Mouse (Mus musculus): ENCODE measurements around the gene Cpn1. TPM values are rescaled to one million over a fixed set of nuclear protein-coding genes. Genes with fewer than 3 reads are reported as not detected.

Cpn1 gene
- polyA plus RNA-seq, 1 experiment from 2014 or later, result not detected

GRCm38 (mm10) chr19:43919841-43920240 is 66.5 kb downstream of the Cpn1 start:
- Histone ChIP-seq H3K4me1 (peaks cover 5% of the 10 kb centered on the region), H3K9ac (no peak overlapping the region), H3K9me3 (0 out of 2 replicates have a peak, but pooled peaks cover 5% of the 10 kb centered on the region), H3K4me3 (no peak overlapping the region), H3K36me3 (no peaks in the 10 kb centered on the region), H3K27me3 (peaks cover 4% of the 10 kb centered on the region; the same call in 1 of the 2 replicates), H3K4me2 (replicated peaks) (no peak overlapping the region), H3K27ac (no peak overlapping the region)
- ATAC-seq (ENCODE audit: insufficient number of reproducible peaks, insufficient read depth, low FRiP score, low TSS enrichment), result no peak
- 88% methylated on average over 4 of the region's 4 CpGs for WGBS

GRCm38 (mm10) chr19:43918834-43919233 is 67.5 kb downstream of the Cpn1 start:
- H3K9me3 ChIP-seq, result 0 out of 2 replicates have a peak, but pooled peaks cover 5% of the 10 kb centered on the region
- no peak for ATAC-seq (ENCODE audit: insufficient number of reproducible peaks, insufficient read depth, low FRiP score, low TSS enrichment)
- peaks cover 5% of the 10 kb centered on the region for H3K4me1 ChIP-seq
- H3K4me3 ChIP-seq, result no peak overlapping the region
- H3K9ac ChIP-seq, result no peak overlapping the region
- peaks cover 4% of the 10 kb centered on the region; the same call in 1 of the 2 replicates for H3K27me3 ChIP-seq
- WGBS, result 76% methylated on average over 3 of the region's 3 CpGs
- no peak overlapping the region for H3K4me2 ChIP-seq (replicated peaks)
- H3K36me3 ChIP-seq, result no peaks in the 10 kb centered on the region
- H3K27ac ChIP-seq, result no peak overlapping the region

- no peak overlapping the region for H3K27ac ChIP-seq
- H3K36me3 ChIP-seq, result no peaks in the 10 kb centered on the region
- no peak overlapping the region for H3K4me3 ChIP-seq
- H3K9ac ChIP-seq, result no peak overlapping the region
- no peak overlapping the region for H3K4me2 ChIP-seq (replicated peaks)
- ATAC-seq (ENCODE audit: insufficient number of reproducible peaks, insufficient read depth, low FRiP score, low TSS enrichment), result no peak
- WGBS, result 74% methylated on average over 6 of the region's 6 CpGs
- H3K4me1 ChIP-seq, result peaks cover 5% of the 10 kb centered on the region
- no peaks in the 10 kb centered on the region for H3K9me3 ChIP-seq
- H3K27me3 ChIP-seq, result peaks cover 4% of the 10 kb centered on the region; the same call in 1 of the 2 replicates
These were observed 68.6 kb downstream of the Cpn1 start for GRCm38 (mm10) chr19:43917763-43918162.

GRCm38 (mm10) chr19:43917406-43917691 is 69.0 kb downstream of the Cpn1 start:
- Histone ChIP-seq H3K9me3 (no peaks in the 10 kb centered on the region), H3K9ac (no peak overlapping the region), H3K4me3 (no peak overlapping the region), H3K27ac (no peak overlapping the region), H3K36me3 (no peaks in the 10 kb centered on the region), H3K4me2 (replicated peaks) (no peak overlapping the region), H3K4me1 (peaks cover 5% of the 10 kb centered on the region), H3K27me3 (peaks cover 4% of the 10 kb centered on the region; the same call in 1 of the 2 replicates)
- no peak for ATAC-seq (ENCODE audit: insufficient number of reproducible peaks, insufficient read depth, low FRiP score, low TSS enrichment)
- WGBS, result 60% methylated on average over 2 of the region's 2 CpGs

GRCm38 (mm10) chr19:43916586-43917405 is 69.6 kb downstream of the Cpn1 start:
- no peak for ATAC-seq (ENCODE audit: insufficient number of reproducible peaks, insufficient read depth, low FRiP score, low TSS enrichment)
- 70% methylated on average over 21 of the region's 21 CpGs for WGBS

GRCm38 (mm10) chr19:43915431-43915830 is 70.9 kb downstream of the Cpn1 start:
- Histone ChIP-seq H3K9ac (no peak overlapping the region), H3K9me3 (no peaks in the 10 kb centered on the region), H3K4me1 (peaks cover 2% of the 10 kb centered on the region), H3K4me3 (no peak overlapping the region), H3K4me2 (replicated peaks) (no peak overlapping the region), H3K27me3 (no peaks in the 10 kb centered on the region), H3K36me3 (0 out of 2 replicates have a peak, but pooled peaks cover 4% of the 10 kb centered on the region), H3K27ac (no peak overlapping the region)
- 58% methylated on average over 9 of the region's 9 CpGs for WGBS
- ATAC-seq (ENCODE audit: insufficient number of reproducible peaks, insufficient read depth, low FRiP score, low TSS enrichment), result no peak

More at GRCm38 (mm10) chr19:43916586-43917405, 69.6 kb downstream of the Cpn1 start:
- no peak overlapping the region for H3K9ac ChIP-seq
- no peaks in the 10 kb centered on the region for H3K36me3 ChIP-seq
- H3K9me3 ChIP-seq, result no peaks in the 10 kb centered on the region
- H3K27me3 ChIP-seq, result peaks cover 4% of the 10 kb centered on the region; the same call in 1 of the 2 replicates
- no peak overlapping the region for H3K4me3 ChIP-seq
- H3K4me1 ChIP-seq, result peaks cover 5% of the 10 kb centered on the region
- H3K4me2 ChIP-seq (replicated peaks), result no peak overlapping the region
- H3K27ac ChIP-seq, result no peak overlapping the region

- Histone ChIP-seq H3K4me2 (replicated peaks) (no peak overlapping the region), H3K36me3 (0 out of 2 replicates have a peak, but pooled peaks cover 4% of the 10 kb centered on the region), H3K9ac (no peak overlapping the region), H3K9me3 (no peaks in the 10 kb centered on the region), H3K27me3 (no peaks in the 10 kb centered on the region), H3K27ac (no peak overlapping the region), H3K4me1 (no peaks in the 10 kb centered on the region), H3K4me3 (no peak overlapping the region)
- no peak for ATAC-seq (ENCODE audit: insufficient number of reproducible peaks, insufficient read depth, low FRiP score, low TSS enrichment)
- WGBS, result 89% methylated on average over 9 of the region's 9 CpGs
These were observed 71.4 kb downstream of the Cpn1 start for GRCm38 (mm10) chr19:43914986-43915385.

GRCm38 (mm10) chr19:43912775-43913486 is 73.4 kb downstream of the Cpn1 start:
- ATAC-seq (ENCODE audit: insufficient number of reproducible peaks, insufficient read depth, low FRiP score, low TSS enrichment), result no peak

GRCm38 (mm10) chr19:43906492-43906891 is 79.9 kb downstream of the Cpn1 start:
- H3K4me1 ChIP-seq, result no peaks in the 10 kb centered on the region
- WGBS, result 85% methylated on average over 7 of the region's 7 CpGs

More at GRCm38 (mm10) chr19:43912775-43913486, 73.4 kb downstream of the Cpn1 start:
- Histone ChIP-seq H3K9ac (no peak overlapping the region), H3K4me2 (replicated peaks) (no peak overlapping the region), H3K36me3 (0 out of 2 replicates have a peak, but pooled peaks cover 10% of the 10 kb centered on the region), H3K4me3 (no peak overlapping the region), H3K27ac (no peak overlapping the region), H3K27me3 (no peaks in the 10 kb centered on the region), H3K4me1 (no peaks in the 10 kb centered on the region), H3K9me3 (no peaks in the 10 kb centered on the region)
- WGBS, result 80% methylated on average over 4 of the region's 4 CpGs

More at GRCm38 (mm10) chr19:43906492-43906891, 79.9 kb downstream of the Cpn1 start:
- no peak overlapping the region for H3K9ac ChIP-seq
- no peak overlapping the region for H3K4me3 ChIP-seq
- H3K27me3 ChIP-seq, result no peaks in the 10 kb centered on the region
- H3K9me3 ChIP-seq, result no peaks in the 10 kb centered on the region
- H3K4me2 ChIP-seq (replicated peaks), result no peak overlapping the region
- H3K27ac ChIP-seq, result no peak overlapping the region
- peaks cover 21% of the 10 kb centered on the region for H3K36me3 ChIP-seq
- ATAC-seq (ENCODE audit: insufficient number of reproducible peaks, insufficient read depth, low FRiP score, low TSS enrichment), result no peak

Other genes with a start within 250 kb of the Cpn1 start
- gene Cutc, start 233.6 kb downstream of the Cpn1 start, polyA plus RNA-seq (2016; fragmentation: Nextera tagmentation; extraction: Ambion mirVana), result 11.1 and 13.0 TPM in 2 replicates
- gene Cox15, start 233.6 kb downstream of the Cpn1 start, polyA plus RNA-seq (2016; fragmentation: Nextera tagmentation; extraction: Ambion mirVana), result 14.8 and 15.3 TPM in 2 replicates
- 0.08 and 0.33 TPM in 2 replicates for gene Abcc2, start 204.4 kb downstream of the Cpn1 start, polyA plus RNA-seq (2016; fragmentation: Nextera tagmentation; extraction: Ambion mirVana)
- 20.5 and 22.9 TPM in 2 replicates for gene Dnmbp, start 46.4 kb downstream of the Cpn1 start, polyA plus RNA-seq (2016; fragmentation: Nextera tagmentation; extraction: Ambion mirVana)
- gene Cyp2c23, start 42.7 kb upstream of the Cpn1 start, polyA plus RNA-seq (2016; fragmentation: Nextera tagmentation; extraction: Ambion mirVana), result not detected in 2 replicates
- gene Erlin1, start 83.2 kb upstream of the Cpn1 start, polyA plus RNA-seq (2016; fragmentation: Nextera tagmentation; extraction: Ambion mirVana), result 28.8 and 32.4 TPM in 2 replicates
- gene Chuk, start 120.9 kb upstream of the Cpn1 start, polyA plus RNA-seq (2016; fragmentation: Nextera tagmentation; extraction: Ambion mirVana), result 53.5 and 54.2 TPM in 2 replicates
- 42.1 and 42.6 TPM in 2 replicates for gene Cwf19l1, start 149.3 kb upstream of the Cpn1 start, polyA plus RNA-seq (2016; fragmentation: Nextera tagmentation; extraction: Ambion mirVana)
- gene Bloc1s2, start 159.9 kb upstream of the Cpn1 start, polyA plus RNA-seq (2016; fragmentation: Nextera tagmentation; extraction: Ambion mirVana), result 95.5 and 96.2 TPM in 2 replicates
- 0.09 TPM in 1 of 2 replicates, not detected in the other for gene Pkd2l1, start 205.9 kb upstream of the Cpn1 start, polyA plus RNA-seq (2016; fragmentation: Nextera tagmentation; extraction: Ambion mirVana)
- gene Scd3, start 216.7 kb upstream of the Cpn1 start, polyA plus RNA-seq (2016; fragmentation: Nextera tagmentation; extraction: Ambion mirVana), result 0.35 and 0.36 TPM in 2 replicates